Mouse (Mus musculus) myocyte (in vitro differentiated cells): ENCODE data around the gene Mylk4.

ENCODE experiments used
- E2F4 ChIP-seq: IDR thresholded peaks from one replicate; pipeline ENCODE4 v1.6.1; 2011; ENCODE audit warnings: mild to moderate bottlenecking, control low read depth, moderate library complexity; ENCODE audit not compliant: insufficient read depth
- MAX ChIP-seq: IDR thresholded peaks from one replicate; pipeline ENCODE4 v1.6.1; 2011; ENCODE audit warnings: low read depth, mild to moderate bottlenecking, control low read depth
- POLR2A ChIP-seq: IDR thresholded peaks from one replicate; pipeline ENCODE4 v1.6.1; 2011; ENCODE audit warnings: low read depth, mild to moderate bottlenecking, control low read depth, moderate library complexity; ENCODE audit not compliant: insufficient read length
- POLR2AphosphoS2 ChIP-seq: IDR thresholded peaks from one replicate; pipeline ENCODE4 v1.6.1; 2011; ENCODE audit warnings: low read depth, control low read depth; ENCODE audit not compliant: insufficient read length

DNA sequence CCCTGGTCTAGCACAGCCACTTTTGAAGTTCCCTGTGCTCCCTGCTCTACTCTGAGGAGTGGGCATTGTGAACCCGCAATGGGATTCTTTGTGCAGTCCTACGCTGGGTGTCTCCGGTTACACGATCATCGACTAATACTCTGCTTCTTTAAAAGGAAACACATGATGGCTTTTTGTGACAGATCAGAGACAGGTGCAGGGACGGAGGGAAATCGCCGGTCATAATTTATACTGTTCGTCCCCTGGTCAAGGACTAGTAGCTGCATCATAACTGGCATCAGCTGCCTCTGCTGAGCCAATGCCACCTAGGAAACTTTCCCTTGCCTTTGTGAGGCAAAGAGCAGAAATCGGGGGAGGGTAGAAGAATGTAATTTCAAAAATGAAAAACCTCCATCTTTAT, 7.4 kb downstream of the Mylk4 start:
- no peak for TF ChIP-seq POLR2A
- TF ChIP-seq MAX: no peak
- no peak for TF ChIP-seq POLR2AphosphoS2
- TF ChIP-seq E2F4: no peak
